Mouse (Mus musculus) embryonic facial prominence, embryonic 14.5 days (tissue): ENCODE measurements around the gene Gm42372. TPM values are rescaled to one million over a fixed set of nuclear protein-coding genes. Genes with fewer than 3 reads are reported as not detected.
A peak's percentile ranks its signal among the peaks of the same experiment; 100 is the strongest.

ENCODE experiments used
- ATAC-seq: fragments of 200-750 bp; cut with Nextera tagmentation; 2 replicates; pipeline ENCODE4 v1.8.0; 2017; ENCODE audit warnings: low read depth, moderate number of reproducible peaks, moderate TSS enrichment
- DNase-seq: peaks from one replicate; pipeline ENCODE4 v3.0.0-alpha.2; 2015; ENCODE audit warnings: low spot score
- H3K27ac ChIP-seq: fragments of 300-500 bp; sonication (generic); replicated peaks from 2 replicates; pipeline ENCODE4 v1.5.1; 2014; ENCODE audit warnings: low read depth, mild to moderate bottlenecking, low read length, moderate library complexity
- H3K27me3 ChIP-seq: fragments of 300-500 bp; sonication (generic); replicated peaks from 2 replicates; pipeline ENCODE4 v1.6.1; 2014; ENCODE audit warnings: low read length; ENCODE audit not compliant: control insufficient read depth, insufficient read depth
- H3K36me3 ChIP-seq: fragments of 300-500 bp; sonication (generic); 2 replicates; pipeline ENCODE4 v1.6.1; 2014; ENCODE audit warnings: low read length, mixed read lengths; ENCODE audit not compliant: control insufficient read depth, insufficient read depth
- H3K4me1 ChIP-seq: fragments of 300-500 bp; sonication (generic); 2 replicates; pipeline ENCODE4 v1.6.1; 2014; ENCODE audit warnings: antibody characterized with exemption, low read length; ENCODE audit not compliant: control insufficient read depth, insufficient read depth
- H3K4me2 ChIP-seq: fragments of 300-500 bp; sonication (generic); 2 replicates; pipeline ENCODE4 v1.6.1; 2014; ENCODE audit warnings: low read depth, mild to moderate bottlenecking, low read length, moderate library complexity, mixed read lengths
- H3K4me3 ChIP-seq: fragments of 300-500 bp; sonication (generic); 2 replicates; pipeline ENCODE4 v1.5.1; 2014; ENCODE audit warnings: low read depth, mild to moderate bottlenecking, low read length
- H3K9ac ChIP-seq: fragments of 300-500 bp; sonication (generic); 2 replicates; pipeline ENCODE4 v1.6.1; 2014; ENCODE audit warnings: low read depth, mild to moderate bottlenecking, low read length, moderate library complexity, mixed read lengths
- H3K9me3 ChIP-seq: fragments of 300-500 bp; sonication (generic); 2 replicates; pipeline ENCODE4 v1.6.1; 2016; ENCODE audit warnings: low read length; ENCODE audit not compliant: control insufficient read depth
- WGBS: fragments of 180-500 bp; shearing (Covaris S2); extraction: QIAGEN DNeasy Blood & Tissue Kit; methylation state at CpG from one replicate; pipeline ENCODE4 v1.1.7; 2014; 5-methylcytosine and 5-hydroxymethylcytosine counted together
- polyA plus RNA-seq: library from polyadenylated mRNA; unstranded; fragments of >200 nt; fragmentation: Nextera tagmentation; extraction: Ambion mirVana; gene quantifications from 2 replicates; pipeline ENCODE4 v1.2.1, GENCODE M21; 2014

Gm42372 gene
- polyA plus RNA-seq, 1 experiment from 2014 or later = 0.38 TPM

DNA sequence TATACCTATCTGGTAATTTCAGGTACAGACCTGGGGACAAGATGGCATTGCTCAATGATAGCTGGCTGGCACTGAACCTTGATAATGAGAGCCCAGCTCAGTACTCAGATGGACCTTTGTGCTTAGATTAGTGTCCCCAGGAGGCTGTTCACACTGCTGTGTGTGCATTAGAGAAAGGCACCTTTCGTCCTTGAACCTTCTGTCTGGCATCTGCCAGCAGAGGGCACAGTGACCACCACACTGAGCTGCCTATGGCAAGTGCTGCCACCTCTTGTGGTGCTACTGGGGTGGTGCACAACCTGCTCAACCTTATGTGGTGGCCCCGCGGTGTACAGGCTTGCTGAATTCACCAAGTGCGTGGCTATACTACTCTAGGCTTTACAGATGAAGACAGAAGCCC lies 24.4 kb downstream of the Gm42372 start:
- Histone ChIP-seq H3K4me1 (no peaks in the 10 kb centered on the region), H3K27me3 (no peaks in the 10 kb centered on the region), H3K36me3 (peaks cover 92% of the 10 kb centered on the region), H3K4me2 (no peak overlapping the region), H3K4me3 (no peak overlapping the region), H3K27ac (no peak overlapping the region), H3K9me3 (no peaks in the 10 kb centered on the region), H3K9ac (no peak overlapping the region)
- DNase-seq = no peak
- no peak for ATAC-seq
- WGBS = 87% methylated on average over 4 of the region's 4 CpGs

- Histone ChIP-seq H3K4me3 (no peak overlapping the region), H3K9ac (no peak overlapping the region), H3K9me3 (no peaks in the 10 kb centered on the region), H3K4me2 (no peak overlapping the region), H3K27me3 (no peaks in the 10 kb centered on the region), H3K27ac (no peak overlapping the region), H3K36me3 (peaks cover 98% of the 10 kb centered on the region), H3K4me1 (no peaks in the 10 kb centered on the region)
- ATAC-seq (no peak), DNase-seq (no peak)
- WGBS = 91% methylated on average over 16 of the region's 16 CpGs
Observed at GRCm38 (mm10) chr7:17009326-17010009, 26.6 kb downstream of the Gm42372 start.

DNA sequence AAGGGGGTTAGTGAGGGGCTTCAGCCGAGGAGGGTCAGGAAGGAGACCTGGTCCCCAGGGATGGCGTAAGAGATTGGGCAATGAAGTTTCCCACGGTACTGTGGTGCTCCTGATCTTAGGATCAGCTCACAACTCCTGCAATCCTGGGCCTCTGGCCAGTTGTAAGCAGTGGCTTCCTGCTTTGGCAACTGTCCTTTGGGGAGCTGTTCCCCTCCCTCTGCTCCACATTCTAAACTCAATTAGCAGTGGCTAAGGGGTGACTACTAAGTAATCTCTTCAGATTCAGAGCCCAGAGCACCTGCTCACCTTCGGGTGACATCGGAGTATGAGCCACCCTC lies 27.1 kb downstream of the Gm42372 start:
- Histone ChIP-seq H3K36me3 (peaks cover 98% of the 10 kb centered on the region), H3K4me3 (no peak overlapping the region), H3K27me3 (no peaks in the 10 kb centered on the region)

DNA sequence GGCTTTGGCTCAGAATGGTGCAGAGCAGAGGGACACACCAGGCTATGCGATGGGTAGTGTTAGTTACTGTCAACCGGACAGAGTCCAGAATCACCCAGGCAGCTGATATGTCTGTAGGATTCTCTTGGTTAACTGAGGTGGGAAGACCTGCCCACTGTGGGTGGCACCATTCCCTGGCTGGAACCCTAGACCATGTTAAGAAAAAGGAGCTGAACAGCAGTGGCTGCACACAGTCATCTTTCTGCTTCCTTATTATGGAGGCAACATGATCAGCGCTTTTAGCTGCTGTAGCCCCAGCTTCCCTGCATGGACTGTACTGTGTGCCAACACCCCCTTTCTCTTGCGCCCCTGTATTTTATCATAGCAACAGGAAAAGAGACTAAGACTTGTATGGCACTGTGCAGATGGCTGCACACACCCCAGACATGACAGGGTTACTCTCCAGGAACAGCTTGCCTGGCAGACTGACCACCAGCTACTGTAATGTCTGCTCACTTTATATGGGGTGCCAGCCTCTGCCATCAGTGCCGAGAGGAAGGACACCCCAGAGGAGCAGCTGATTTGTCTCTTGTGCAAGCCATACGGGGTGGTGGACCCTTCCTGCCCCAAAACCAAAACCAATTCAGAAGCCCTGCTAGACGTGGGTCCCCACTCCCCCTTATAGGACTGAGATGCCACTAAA lies 29.2 kb downstream of the Gm42372 start:
- Histone ChIP-seq H3K9ac (no peak overlapping the region), H3K4me1 (0 out of 2 replicates have a peak, but pooled peaks cover under 1% of the 10 kb centered on the region), H3K9me3 (no peaks in the 10 kb centered on the region), H3K4me3 (no peak overlapping the region), H3K27ac (no peak overlapping the region), H3K4me2 (no peak overlapping the region), H3K27me3 (no peaks in the 10 kb centered on the region), H3K36me3 (peaks cover 95% of the 10 kb centered on the region)
- ATAC-seq (no peak), DNase-seq (no peak)
- 92% methylated on average over 7 of the region's 7 CpGs for WGBS

More for the DNA sequence above, 27.1 kb downstream of the Gm42372 start:
- no peak for ATAC-seq
- Histone ChIP-seq H3K4me1 (no peaks in the 10 kb centered on the region), H3K27ac (no peak overlapping the region), H3K9me3 (no peaks in the 10 kb centered on the region), H3K9ac (no peak overlapping the region), H3K4me2 (no peak overlapping the region)
- WGBS = 86% methylated on average over 5 of the region's 5 CpGs
- DNase-seq = no peak

GRCm38 (mm10) chr7:17015381-17015780 lies 32.5 kb downstream of the Gm42372 start:
- Histone ChIP-seq H3K9me3 (no peaks in the 10 kb centered on the region), H3K9ac (no peak overlapping the region), H3K4me1 (0 out of 2 replicates have a peak, but pooled peaks cover 7% of the 10 kb centered on the region), H3K4me2 (no peak overlapping the region), H3K27me3 (no peaks in the 10 kb centered on the region), H3K27ac (no peak overlapping the region), H3K4me3 (no peak overlapping the region), H3K36me3 (peaks cover 91% of the 10 kb centered on the region)
- ATAC-seq (no peak), DNase-seq (no peak)
- 85% methylated on average over 6 of the region's 6 CpGs for WGBS

DNA sequence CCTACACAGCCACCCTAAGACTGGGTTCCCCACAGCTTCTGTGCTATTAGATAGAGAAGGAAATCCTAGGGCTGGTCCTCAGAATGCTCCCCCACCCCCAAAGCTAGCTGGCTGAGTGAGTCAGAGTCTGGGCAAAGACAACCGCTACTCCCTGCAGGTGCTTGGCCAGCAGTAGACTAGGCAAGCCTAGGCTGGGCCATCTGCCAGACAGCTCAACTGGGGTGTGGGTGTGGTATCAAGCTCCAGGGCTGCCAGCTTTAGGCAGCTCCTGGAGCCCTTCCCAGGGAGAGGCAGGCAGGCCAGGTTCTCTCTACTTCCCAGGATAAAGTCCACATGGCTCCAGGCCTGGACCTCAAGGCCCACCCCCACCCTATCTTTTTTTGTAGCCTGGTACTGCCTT lies 34.1 kb downstream of the Gm42372 start:
- H3K9ac ChIP-seq = no peak overlapping the region
- ATAC-seq = peak; percentile 87
- no peak overlapping the region for H3K4me3 ChIP-seq
- 33% methylated on average over 1 of the region's 1 CpGs for WGBS
- peaks cover 92% of the 10 kb centered on the region for H3K36me3 ChIP-seq
- peak overlapping the region; percentile 56; the same call in 1 of the 2 replicates for H3K27ac ChIP-seq
- H3K4me2 ChIP-seq = no peak overlapping the region
- peak; percentile 94 for DNase-seq
- 0 out of 2 replicates have a peak, but pooled peaks cover 7% of the 10 kb centered on the region for H3K4me1 ChIP-seq
- H3K27me3 ChIP-seq = no peaks in the 10 kb centered on the region
- H3K9me3 ChIP-seq = no peaks in the 10 kb centered on the region

DNA sequence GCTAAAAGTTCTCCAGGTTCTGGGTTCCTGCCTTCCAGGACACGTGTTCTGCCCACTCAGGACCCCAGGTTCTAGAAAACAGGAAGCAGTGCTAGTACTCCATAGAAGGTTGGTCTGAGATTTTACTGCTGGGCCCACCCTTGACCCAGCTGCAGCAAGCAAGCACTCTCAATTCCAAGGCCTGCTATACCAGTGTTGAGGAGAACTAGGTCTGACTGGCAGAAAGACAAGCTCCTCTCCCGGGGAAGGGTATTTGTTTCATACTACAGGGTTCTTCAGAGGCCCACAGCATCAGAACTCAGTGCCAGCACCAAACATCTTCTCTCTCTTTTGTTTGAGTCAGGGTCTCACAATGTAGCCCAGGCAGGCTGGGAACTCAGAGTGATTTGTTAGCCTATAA lies 35.0 kb downstream of the Gm42372 start:
- H3K4me3 ChIP-seq = no peak overlapping the region
- no peaks in the 10 kb centered on the region for H3K27me3 ChIP-seq
- DNase-seq (no peak), ATAC-seq (no peak)
- H3K9me3 ChIP-seq = no peaks in the 10 kb centered on the region
- 0 out of 2 replicates have a peak, but pooled peaks cover 7% of the 10 kb centered on the region for H3K4me1 ChIP-seq
- peaks cover 92% of the 10 kb centered on the region for H3K36me3 ChIP-seq
- no peak overlapping the region for H3K27ac ChIP-seq
- no peak overlapping the region for H3K9ac ChIP-seq
- 83% methylated on average over 2 of the region's 2 CpGs for WGBS
- H3K4me2 ChIP-seq = no peak overlapping the region

GRCm38 (mm10) chr7:17019426-17020166 lies 36.7 kb downstream of the Gm42372 start:
- Histone ChIP-seq H3K9me3 (no peaks in the 10 kb centered on the region), H3K4me1 (0 out of 2 replicates have a peak, but pooled peaks cover 7% of the 10 kb centered on the region), H3K4me3 (no peak overlapping the region), H3K4me2 (no peak overlapping the region), H3K9ac (no peak overlapping the region), H3K27me3 (no peaks in the 10 kb centered on the region), H3K36me3 (peaks cover 85% of the 10 kb centered on the region), H3K27ac (no peak overlapping the region)
- 85% methylated on average over 7 of the region's 7 CpGs for WGBS
- DNase-seq (no peak), ATAC-seq (no peak)
